Mouse (Mus musculus) lung, postnatal 0 days (tissue): ENCODE measurements around the gene Lrrn2. TPM values are rescaled to one million over a fixed set of nuclear protein-coding genes. Genes with fewer than 3 reads are reported as not detected.
"Not testable (repeated sequence)": the region's sequence is repeated elsewhere in the genome, so short reads cannot be mapped to it uniquely, and the experiment has no call there.

Experiments
- ATAC-seq: fragments of 200-750 bp; cut with Nextera tagmentation; 2 replicates; pipeline ENCODE4 v1.8.0; 2017; ENCODE audit warnings: moderate library complexity
- DNase-seq: peaks from one replicate; pipeline ENCODE4 v3.0.0-alpha.2; 2016; ENCODE audit warnings: low spot score
- H3K27ac ChIP-seq: fragments of 300-500 bp; sonication (generic); 2 replicates; pipeline ENCODE4 v1.5.1; 2014; ENCODE audit warnings: antibody characterized with exemption, mild to moderate bottlenecking, low read length, mixed read lengths
- H3K27me3 ChIP-seq: fragments of 300-500 bp; sonication (generic); replicated peaks from 2 replicates; pipeline ENCODE4 v1.6.1; 2014; ENCODE audit warnings: low read length, mixed read lengths; ENCODE audit not compliant: insufficient read depth
- H3K36me3 ChIP-seq: fragments of 300-500 bp; sonication (generic); 2 replicates; pipeline ENCODE4 v1.6.1; 2014; ENCODE audit warnings: low read length, mixed read lengths; ENCODE audit not compliant: insufficient read depth
- H3K4me1 ChIP-seq: fragments of 300-500 bp; sonication (generic); 2 replicates; pipeline ENCODE4 v1.6.1; 2014; ENCODE audit warnings: antibody characterized with exemption, low read depth, low read length, mixed read lengths; ENCODE audit not compliant: insufficient read depth
- H3K4me2 ChIP-seq: fragments of 300-500 bp; sonication (generic); replicated peaks from 2 replicates; pipeline ENCODE4 v1.6.1; 2014; ENCODE audit warnings: low read depth, mild to moderate bottlenecking, low read length, moderate library complexity, mixed read lengths
- H3K4me3 ChIP-seq: fragments of 300-500 bp; sonication (generic); 2 replicates; pipeline ENCODE4 v1.5.1; 2014; ENCODE audit warnings: low read depth, low read length
- H3K9ac ChIP-seq: fragments of 300-500 bp; sonication (generic); replicated peaks from 2 replicates; pipeline ENCODE4 v1.6.1; 2014; ENCODE audit warnings: low read depth, mild to moderate bottlenecking
- H3K9me3 ChIP-seq: fragments of 300-500 bp; sonication (generic); 2 replicates; pipeline ENCODE4 v1.6.1; 2016; ENCODE audit warnings: low read length, mixed read lengths
- CTCF ChIP-seq: IDR thresholded peaks from 2 replicates; pipeline ENCODE4 v1.5.1; 2016; ENCODE audit warnings: antibody characterized with exemption, mild to moderate bottlenecking
- EP300 ChIP-seq: IDR thresholded peaks from 2 replicates; pipeline ENCODE4 v1.6.1; 2016; ENCODE audit warnings: antibody characterized with exemption, mild to moderate bottlenecking, control low read depth
- WGBS: fragments of 180-500 bp; shearing (Covaris S2); extraction: QIAGEN DNeasy Blood & Tissue Kit; methylation state at CpG from one replicate; pipeline ENCODE4 v1.1.7; 2014; 5-methylcytosine and 5-hydroxymethylcytosine counted together
- microRNA-seq: library from miRNA; unstranded; fragments of <30 nt; microRNA quantifications from one replicate; pipeline ENCODE4, GENCODE M21; 2016
- polyA plus RNA-seq: library from polyadenylated mRNA; unstranded; fragments of >200 nt; fragmentation: Nextera tagmentation; extraction: Ambion mirVana; gene quantifications from 2 replicates; pipeline ENCODE4 v1.2.1, GENCODE M21; 2015

Lrrn2 gene
- polyA plus RNA-seq, 1 experiment from 2014 or later, result 0.63 TPM

GRCm38 (mm10) chr1:132981232-132981631 is 101.2 kb downstream of the Lrrn2 start:
- WGBS, result 88% methylated on average over 6 of the region's 6 CpGs
- H3K4me1 ChIP-seq, result no peaks in the 10 kb centered on the region
- no peaks in the 10 kb centered on the region for H3K27me3 ChIP-seq
- no peak overlapping the region for H3K27ac ChIP-seq
- DNase-seq (no peak), ATAC-seq (no peak)
- H3K36me3 ChIP-seq, result 0 out of 2 replicates have a peak, but pooled peaks cover 9% of the 10 kb centered on the region
- no peaks in the 10 kb centered on the region for H3K9me3 ChIP-seq
- TF ChIP-seq EP300, result no peak
- TF ChIP-seq CTCF, result no peak
- no peak overlapping the region for H3K9ac ChIP-seq
- no peak overlapping the region for H3K4me2 ChIP-seq
- H3K4me3 ChIP-seq, result no peak overlapping the region

- Histone ChIP-seq H3K36me3 (0 out of 2 replicates have a peak, but pooled peaks cover 9% of the 10 kb centered on the region), H3K4me1 (no peaks in the 10 kb centered on the region), H3K27me3 (no peaks in the 10 kb centered on the region), H3K4me2 (no peak overlapping the region), H3K9ac (no peak overlapping the region), H3K9me3 (no peaks in the 10 kb centered on the region), H3K27ac (no peak overlapping the region), H3K4me3 (no peak overlapping the region)
- no peak for ATAC-seq
- WGBS, result 58% methylated on average over 7 of the region's 7 CpGs
- TF ChIP-seq CTCF (peak; percentile 75), EP300 (no peak)
- DNase-seq, result peak; percentile 61
Measured at GRCm38 (mm10) chr1:132982728-132983127, 102.7 kb downstream of the Lrrn2 start.

DNA sequence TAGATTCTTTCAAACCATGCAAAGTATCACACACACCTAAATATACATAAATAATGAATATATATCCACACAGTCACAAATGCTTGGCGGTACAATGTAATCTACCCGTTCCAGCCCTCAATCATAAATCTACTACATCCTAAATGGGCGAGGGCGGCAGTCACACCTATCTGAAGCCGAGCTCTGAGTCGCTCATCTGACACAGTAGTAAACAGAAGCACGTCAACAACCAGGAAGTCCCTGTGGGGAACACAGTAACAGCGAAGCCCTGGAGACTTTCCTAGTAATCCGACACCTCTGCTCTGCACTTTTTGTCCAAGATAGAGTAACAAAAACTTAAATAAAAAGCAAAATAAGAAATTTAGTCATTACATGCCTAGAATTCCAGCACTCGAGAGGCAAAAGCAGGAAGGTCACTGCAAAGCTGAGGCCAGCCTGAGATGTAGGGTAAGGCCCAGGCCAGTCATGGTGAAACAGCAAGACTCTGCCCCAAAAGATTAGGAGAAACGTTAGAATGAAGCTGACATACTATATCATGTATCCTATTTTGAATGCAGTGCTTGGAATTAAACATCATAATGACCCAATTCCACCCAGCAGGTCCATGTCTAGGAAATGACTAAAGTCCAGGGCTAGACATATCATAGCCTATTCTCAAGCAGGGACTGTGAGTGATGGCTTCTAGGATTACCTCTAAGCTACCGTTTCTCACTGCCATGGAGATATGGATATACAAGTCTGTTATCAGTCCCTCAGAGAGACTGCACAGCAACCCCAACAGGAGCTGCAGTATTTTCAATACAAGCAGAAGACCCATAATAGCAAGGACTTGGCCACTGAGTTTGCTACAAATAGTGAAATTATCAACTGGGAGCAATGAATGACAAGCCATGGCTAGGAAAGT is 108.7 kb downstream of the Lrrn2 start:
- not testable (repeated sequence) for ATAC-seq, H3K4me2 ChIP-seq, H3K9me3 ChIP-seq, H3K4me1 ChIP-seq, H3K27me3 ChIP-seq, DNase-seq, H3K9ac ChIP-seq, H3K27ac ChIP-seq, H3K4me3 ChIP-seq
- WGBS, result 64% methylated on average over 12 of the region's 12 CpGs
- H3K36me3 ChIP-seq, result peaks cover 24% of the 10 kb centered on the region; the same call in 1 of the 2 replicates

Small RNAs within 50 kb of the gene (microRNA-seq; reads per million reads assigned to microRNA genes)
- not detected for gene Gm44300

Other genes with a start within 250 kb of the Lrrn2 start
- gene Nfasc, start 138.5 kb upstream of the Lrrn2 start, polyA plus RNA-seq, result 0.06 and 0.07 TPM in 2 replicates
- gene Mdm4, start 150.3 kb downstream of the Lrrn2 start, polyA plus RNA-seq, result 14.9 and 19.3 TPM in 2 replicates
- 4.3 and 4.6 TPM in 2 replicates for gene Pik3c2b, start 165.4 kb downstream of the Lrrn2 start, polyA plus RNA-seq